Mouse (Mus musculus): Measurements from ENCODE around the gene Gpld1.

DNA sequence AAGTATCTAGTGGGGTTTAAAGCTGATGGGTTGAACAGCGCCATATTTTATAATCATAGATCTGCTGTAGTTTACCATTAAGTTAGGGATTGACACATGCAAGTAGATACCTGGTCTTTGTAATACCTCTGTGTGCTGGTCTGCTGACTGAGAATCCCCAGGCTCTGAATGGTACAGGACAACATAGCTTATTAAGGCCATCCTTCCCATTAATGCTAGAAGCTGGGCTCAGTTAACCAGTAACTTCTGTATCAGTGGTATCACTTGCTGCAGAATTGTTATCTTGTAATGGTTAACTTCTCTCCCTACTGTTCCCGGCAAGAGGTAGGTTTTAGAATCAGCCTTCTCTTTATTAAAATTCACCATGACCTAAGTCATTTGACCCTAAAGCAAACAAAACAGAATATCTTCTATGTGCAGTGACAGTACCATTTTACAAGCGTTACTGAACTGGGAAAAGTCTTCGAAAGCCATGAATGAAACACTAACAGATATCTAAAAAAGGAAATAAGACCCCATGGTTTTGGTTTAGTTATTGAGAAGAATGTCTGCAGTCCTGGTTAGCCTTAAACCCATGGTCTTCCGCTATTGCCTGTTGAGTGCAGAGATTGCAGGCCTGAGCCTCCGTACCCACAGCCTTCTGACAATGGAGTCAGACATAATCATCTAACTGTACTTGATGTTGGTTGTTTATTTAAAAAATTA lies 83.6 kb downstream of the Gpld1 start:
- TF ChIP-seq EP300 (IDR thresholded peaks at IDR 0.05; ENCODE audit: low read depth) (no peak), CTCF (IDR thresholded peaks at IDR 0.05; ENCODE audit: low read depth) (no peak)

All from liver, embryonic 14.5 days (tissue).